Mouse (Mus musculus) heart, embryonic 10.5 days (tissue): Measurements from ENCODE around the gene Scd3. TPM values are rescaled to one million over a fixed set of nuclear protein-coding genes. Genes with fewer than 3 reads are reported as not detected.
A peak's percentile ranks its signal among the peaks of the same experiment; 100 is the strongest.
"Not testable (repeated sequence)": the region's sequence is repeated elsewhere in the genome, so short reads cannot be mapped to it uniquely, and the experiment has no call there.

ENCODE experiments used
- DNase-seq: peaks from one replicate; pipeline ENCODE4 v3.0.0-alpha.2; 2017; ENCODE audit warnings: low spot score
- H3K27ac ChIP-seq: fragments of 300-500 bp; sonication (generic); 2 replicates; pipeline ENCODE4 v1.5.1; 2016; ENCODE audit warnings: mild to moderate bottlenecking
- H3K27me3 ChIP-seq: fragments of 300-500 bp; sonication (generic); 2 replicates; pipeline ENCODE4 v1.6.1; 2016; ENCODE audit warnings: mild to moderate bottlenecking; ENCODE audit not compliant: poor library complexity, insufficient read depth, severe bottlenecking
- H3K36me3 ChIP-seq: fragments of 300-500 bp; sonication (generic); 2 replicates; pipeline ENCODE4 v1.6.1; 2016; ENCODE audit warnings: mild to moderate bottlenecking, moderate library complexity
- H3K4me1 ChIP-seq: fragments of 300-500 bp; sonication (generic); 2 replicates; pipeline ENCODE4 v1.6.1; 2016; ENCODE audit warnings: mild to moderate bottlenecking
- H3K4me3 ChIP-seq: fragments of 300-500 bp; sonication (generic); 2 replicates; pipeline ENCODE4 v1.5.1; 2016; ENCODE audit warnings: mild to moderate bottlenecking, moderate library complexity
- H3K9me3 ChIP-seq: fragments of 300-500 bp; sonication (generic); 2 replicates; pipeline ENCODE4 v1.6.1; 2016; ENCODE audit warnings: mild to moderate bottlenecking, moderate library complexity
- WGBS: fragments of 180-500 bp; shearing (Covaris S2); methylation state at CpG from one replicate; pipeline ENCODE4 v1.1.7; 2016; 5-methylcytosine and 5-hydroxymethylcytosine counted together
- polyA plus RNA-seq: library from polyadenylated mRNA; unstranded; fragments of >200 nt; fragmentation: Nextera tagmentation; extraction: Ambion mirVana; gene quantifications from 2 replicates; pipeline ENCODE4 v1.2.1, GENCODE M21; 2016

Scd3 gene
- polyA plus RNA-seq, 1 experiment from 2014 or later: 0.64 TPM

DNA sequence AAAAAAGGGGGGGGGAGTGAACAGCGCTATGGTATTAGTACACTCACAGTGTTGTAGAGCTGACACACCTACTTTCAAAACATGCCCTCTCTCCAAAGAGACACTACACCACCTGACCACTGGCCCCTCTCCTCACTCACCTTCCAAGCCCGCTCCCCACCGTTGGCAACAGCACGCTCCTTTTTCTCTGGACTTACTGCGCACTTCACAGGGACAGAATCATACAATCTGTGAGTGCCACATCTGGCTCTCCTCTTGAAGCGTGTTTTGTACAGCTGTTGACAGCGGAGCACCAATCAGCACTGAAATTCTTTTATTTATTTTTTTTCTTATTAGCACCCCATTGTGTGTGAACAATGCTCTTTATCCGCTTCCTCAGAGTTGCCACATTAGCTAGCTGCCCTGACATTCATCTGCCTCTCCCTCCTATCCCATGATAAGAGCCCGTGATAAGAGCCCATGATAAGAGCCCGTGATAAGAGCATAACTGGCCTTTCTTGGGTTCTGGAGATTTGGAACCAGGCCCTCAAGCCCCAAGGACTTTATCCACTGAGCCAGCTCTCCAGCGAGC, 43.4 kb downstream of the Scd3 start:
- H3K4me3 ChIP-seq: peak overlapping the region; percentile 25; the same call in 1 of the 2 replicates
- no peak overlapping the region for H3K27ac ChIP-seq
- peaks cover 31% of the 10 kb centered on the region for H3K4me1 ChIP-seq
- no peaks in the 10 kb centered on the region for H3K9me3 ChIP-seq
- no peaks in the 10 kb centered on the region for H3K36me3 ChIP-seq
- peaks cover under 1% of the 10 kb centered on the region; the same call in 1 of the 2 replicates for H3K27me3 ChIP-seq
- 24% methylated on average over 11 of the region's 11 CpGs for WGBS
- DNase-seq: no peak

DNA sequence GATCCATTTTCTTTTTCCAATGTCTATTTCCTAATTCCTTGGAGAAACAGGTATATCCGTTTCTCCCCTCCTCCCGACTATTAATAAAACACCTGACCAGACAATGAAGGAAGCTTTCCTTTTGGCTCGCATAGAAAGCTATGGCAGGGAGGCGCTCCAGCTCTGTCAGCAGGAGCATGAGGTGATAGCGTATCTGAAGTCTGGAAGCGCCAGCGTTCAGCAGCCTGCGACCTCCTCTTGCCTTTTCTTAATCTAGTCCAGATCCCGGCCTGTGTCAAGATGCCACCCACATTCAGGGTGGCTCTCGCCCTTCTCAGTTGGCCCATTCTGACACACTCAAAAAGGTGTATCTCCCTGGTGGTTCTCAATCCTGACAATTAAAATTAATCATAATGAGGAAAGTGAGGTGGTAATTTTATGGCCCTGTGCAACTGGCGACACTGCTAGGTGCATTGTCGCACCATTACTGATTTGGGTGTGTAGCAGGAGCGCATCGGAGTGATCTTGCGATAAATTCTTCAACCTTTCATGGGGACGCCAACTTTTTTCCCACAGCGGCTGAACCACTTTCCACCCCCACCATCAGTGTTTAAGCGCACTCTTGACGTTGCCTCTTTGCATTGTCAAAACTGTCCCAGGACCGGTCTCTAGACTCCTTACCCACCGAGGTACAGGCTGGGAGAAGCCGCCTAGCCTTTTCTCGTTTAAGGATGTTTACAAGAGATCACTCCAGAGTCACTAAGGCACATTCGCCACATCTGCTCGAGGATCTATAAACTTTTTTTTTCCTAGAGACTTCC, 44.4 kb downstream of the Scd3 start:
- no peaks in the 10 kb centered on the region for H3K36me3 ChIP-seq
- peak overlapping the region; percentile 88 for H3K27ac ChIP-seq
- no peaks in the 10 kb centered on the region for H3K9me3 ChIP-seq
- peak overlapping the region; percentile 62 for H3K4me3 ChIP-seq
- peaks cover 31% of the 10 kb centered on the region for H3K4me1 ChIP-seq
- peaks cover 7% of the 10 kb centered on the region; the same call in 1 of the 2 replicates for H3K27me3 ChIP-seq
- DNase-seq: no peak
- under 1% methylated on average over 25 of the region's 25 CpGs for WGBS

DNA sequence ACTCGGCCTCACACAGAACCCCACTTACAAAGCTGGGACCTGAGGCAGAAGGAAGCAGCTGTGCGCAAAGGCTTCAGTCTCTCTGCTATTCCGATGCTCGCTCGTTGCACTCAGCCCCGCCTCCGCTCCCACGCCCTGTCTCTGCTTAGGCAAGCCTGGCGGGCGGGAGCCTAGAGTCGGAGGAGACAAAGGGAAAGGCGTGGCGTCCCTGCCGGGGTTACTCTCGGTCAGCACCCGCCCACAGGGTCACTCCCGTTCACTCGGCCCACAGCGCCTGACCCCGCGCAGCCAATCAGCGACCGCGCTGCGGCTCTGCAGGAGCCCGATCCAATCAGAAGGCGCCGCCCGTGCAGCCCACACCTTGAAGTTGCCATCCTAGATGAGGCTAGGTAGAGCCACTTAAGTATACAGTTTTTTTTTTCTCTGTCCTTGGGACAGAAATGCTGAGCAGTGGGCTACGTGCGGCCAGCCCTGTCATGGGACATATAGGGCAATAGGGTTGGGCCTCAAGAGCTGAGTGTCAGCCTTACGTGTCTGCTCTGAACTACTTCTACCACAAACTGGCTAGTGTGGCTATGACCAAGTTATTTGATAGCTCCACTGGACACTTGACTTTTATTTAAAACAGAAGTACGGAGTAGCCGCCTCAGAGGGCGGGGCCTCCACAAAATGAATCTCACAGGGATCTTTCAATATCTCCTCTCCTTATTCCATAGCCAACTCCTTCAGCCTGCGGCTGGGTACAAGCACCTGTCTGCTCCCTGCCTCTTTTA, 45.2 kb downstream of the Scd3 start:
- 3% methylated on average over 36 of the region's 36 CpGs for WGBS
- DNase-seq: peak; percentile 100
- Histone ChIP-seq H3K9me3 (no peaks in the 10 kb centered on the region), H3K27me3 (peaks cover 14% of the 10 kb centered on the region), H3K4me3 (peak overlapping the region; percentile 62), H3K27ac (peak overlapping the region; percentile 88), H3K36me3 (no peaks in the 10 kb centered on the region), H3K4me1 (peaks cover 31% of the 10 kb centered on the region)

DNA sequence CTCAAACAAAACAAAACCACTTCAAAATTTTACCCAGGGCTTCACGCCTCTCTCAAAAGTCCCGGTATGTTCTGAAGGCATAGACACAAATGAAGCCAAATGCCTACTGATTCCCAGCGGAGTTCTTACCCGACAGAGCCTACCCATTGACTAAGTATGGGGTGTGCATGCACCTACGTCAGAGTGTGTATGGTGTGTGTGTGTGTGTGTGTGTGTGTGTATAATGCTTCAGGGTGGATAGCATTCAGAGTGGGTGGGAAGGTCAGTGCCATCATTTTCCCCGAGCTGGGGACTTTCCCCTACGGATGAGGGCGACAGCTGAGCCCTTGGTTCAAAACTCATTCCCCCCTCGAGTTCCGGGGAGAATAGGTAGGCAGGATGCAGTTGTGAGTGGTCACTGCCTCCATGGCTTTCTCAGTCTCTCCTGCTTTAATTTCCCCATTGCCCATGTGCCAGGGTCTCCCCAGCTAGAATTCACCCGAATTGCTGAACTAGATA, 45.8 kb downstream of the Scd3 start:
- Histone ChIP-seq H3K9me3 (no peaks in the 10 kb centered on the region), H3K27ac (peak overlapping the region; percentile 88), H3K4me3 (peak overlapping the region; percentile 62), H3K36me3 (no peaks in the 10 kb centered on the region), H3K27me3 (peaks cover 14% of the 10 kb centered on the region), H3K4me1 (peaks cover 31% of the 10 kb centered on the region)
- WGBS: 76% methylated on average over 11 of the region's 11 CpGs
- no peak for DNase-seq

- H3K27ac ChIP-seq, H3K36me3 ChIP-seq, DNase-seq, H3K4me3 ChIP-seq, H3K9me3 ChIP-seq: not testable (repeated sequence)
- Histone ChIP-seq H3K27me3 (peaks cover 14% of the 10 kb centered on the region), H3K4me1 (peaks cover 29% of the 10 kb centered on the region)
- WGBS: 89% methylated on average over 6 of the region's 6 CpGs
Observed at GRCm38 (mm10) chr19:44251138-44251537, 48.1 kb downstream of the Scd3 start.

- Histone ChIP-seq H3K36me3 (no peaks in the 10 kb centered on the region), H3K27me3 (peaks cover 14% of the 10 kb centered on the region), H3K4me1 (peaks cover 20% of the 10 kb centered on the region), H3K4me3 (no peak overlapping the region), H3K9me3 (no peaks in the 10 kb centered on the region), H3K27ac (no peak overlapping the region)
- DNase-seq: no peak
- 63% methylated on average over 12 of the region's 12 CpGs for WGBS
Observed at GRCm38 (mm10) chr19:44251936-44252558, 49.0 kb downstream of the Scd3 start.

GRCm38 (mm10) chr19:44254106-44254505, 51.0 kb downstream of the Scd3 start:
- H3K27ac ChIP-seq, H3K4me3 ChIP-seq, DNase-seq, H3K4me1 ChIP-seq, H3K9me3 ChIP-seq, H3K36me3 ChIP-seq: not testable (repeated sequence)
- peaks cover 14% of the 10 kb centered on the region for H3K27me3 ChIP-seq
- 86% methylated on average over 4 of the region's 4 CpGs for WGBS

DNA sequence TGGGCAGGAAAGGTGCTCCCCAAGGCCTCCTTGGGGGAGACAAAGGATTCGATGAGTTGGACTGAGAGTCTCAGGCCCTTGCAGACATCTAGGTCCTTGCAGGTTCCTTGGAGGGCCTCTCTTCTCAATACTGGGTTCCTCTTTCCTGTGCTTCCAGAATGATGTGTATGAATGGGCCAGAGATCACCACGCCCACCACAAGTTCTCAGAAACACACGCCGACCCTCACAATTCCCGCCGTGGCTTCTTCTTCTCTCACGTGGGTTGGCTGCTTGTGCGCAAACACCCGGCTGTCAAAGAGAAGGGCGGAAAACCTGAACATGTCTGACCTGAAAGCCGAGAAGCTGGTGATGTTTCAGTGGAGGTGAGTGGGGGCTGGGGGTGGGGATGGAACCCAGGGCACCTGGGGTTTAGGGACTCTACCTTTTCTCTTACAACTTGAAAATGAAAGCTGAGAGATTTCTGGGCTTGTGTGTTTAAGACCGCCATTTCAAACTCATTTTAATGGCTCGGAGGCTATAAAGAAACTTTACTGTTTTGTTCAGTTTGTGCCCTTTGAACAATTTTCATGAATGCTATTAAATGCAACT, 54.4 kb downstream of the Scd3 start:
- Histone ChIP-seq H3K27ac (no peak overlapping the region), H3K27me3 (peaks cover 7% of the 10 kb centered on the region), H3K4me3 (no peak overlapping the region), H3K4me1 (no peaks in the 10 kb centered on the region), H3K36me3 (no peaks in the 10 kb centered on the region), H3K9me3 (no peaks in the 10 kb centered on the region)
- WGBS: 87% methylated on average over 13 of the region's 13 CpGs
- DNase-seq: no peak

- no peak for DNase-seq
- Histone ChIP-seq H3K36me3 (no peaks in the 10 kb centered on the region), H3K27ac (no peak overlapping the region), H3K27me3 (no peaks in the 10 kb centered on the region), H3K9me3 (no peaks in the 10 kb centered on the region), H3K4me3 (no peak overlapping the region), H3K4me1 (no peaks in the 10 kb centered on the region)
- 68% methylated on average over 4 of the region's 4 CpGs for WGBS
Observed at GRCm38 (mm10) chr19:44259484-44259883, 56.4 kb downstream of the Scd3 start.

DNA sequence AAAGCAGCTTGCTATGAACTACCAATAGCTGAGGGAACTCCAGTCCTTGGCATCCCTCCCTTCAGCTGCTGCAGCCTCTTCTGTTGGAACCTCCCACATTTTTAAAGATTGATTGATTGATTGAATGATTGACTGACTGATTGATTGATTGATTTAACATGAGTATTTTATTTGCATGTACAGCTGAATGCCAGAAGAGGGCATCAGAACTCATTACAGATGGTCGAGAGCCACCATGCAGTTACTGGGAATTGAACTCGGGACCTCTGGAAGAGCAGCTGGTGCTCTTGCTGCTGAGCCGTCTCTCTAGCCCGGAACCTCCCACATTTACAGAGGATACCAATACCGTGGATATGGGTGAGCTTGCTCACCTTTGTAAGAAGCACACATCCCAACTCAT, 57.4 kb downstream of the Scd3 start:
- WGBS: 80% methylated on average over 5 of the region's 5 CpGs
- H3K27me3 ChIP-seq: no peaks in the 10 kb centered on the region
- no peaks in the 10 kb centered on the region for H3K36me3 ChIP-seq
- H3K4me3 ChIP-seq: no peak overlapping the region
- 0 out of 2 replicates have a peak, but pooled peaks cover 6% of the 10 kb centered on the region for H3K4me1 ChIP-seq
- no peak overlapping the region for H3K27ac ChIP-seq
- no peaks in the 10 kb centered on the region for H3K9me3 ChIP-seq
- no peak for DNase-seq

DNA sequence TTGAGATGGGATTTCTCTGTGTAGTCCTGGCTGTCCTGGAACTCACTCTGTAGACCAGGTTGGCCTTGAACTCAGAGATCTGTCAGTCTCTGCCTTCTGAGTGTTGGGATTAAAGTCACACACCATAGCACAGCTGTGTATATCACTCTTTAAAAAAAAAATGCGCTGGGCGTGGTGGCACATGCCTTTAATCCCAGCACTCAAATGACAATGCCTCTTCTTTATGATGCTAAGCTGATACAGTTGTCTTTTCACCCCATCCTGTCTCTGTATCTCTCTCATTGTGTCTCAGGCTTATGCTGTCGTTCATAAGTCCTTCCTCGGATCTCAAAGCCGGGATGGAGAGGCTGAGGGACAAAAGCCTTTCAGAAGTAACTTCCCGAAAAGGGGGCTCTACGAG, 58.7 kb downstream of the Scd3 start:
- Histone ChIP-seq H3K4me3 (no peak overlapping the region), H3K9me3 (no peaks in the 10 kb centered on the region), H3K27ac (no peak overlapping the region), H3K36me3 (no peaks in the 10 kb centered on the region), H3K27me3 (no peaks in the 10 kb centered on the region), H3K4me1 (peaks cover 15% of the 10 kb centered on the region)
- 79% methylated on average over 7 of the region's 7 CpGs for WGBS
- DNase-seq: no peak

DNA sequence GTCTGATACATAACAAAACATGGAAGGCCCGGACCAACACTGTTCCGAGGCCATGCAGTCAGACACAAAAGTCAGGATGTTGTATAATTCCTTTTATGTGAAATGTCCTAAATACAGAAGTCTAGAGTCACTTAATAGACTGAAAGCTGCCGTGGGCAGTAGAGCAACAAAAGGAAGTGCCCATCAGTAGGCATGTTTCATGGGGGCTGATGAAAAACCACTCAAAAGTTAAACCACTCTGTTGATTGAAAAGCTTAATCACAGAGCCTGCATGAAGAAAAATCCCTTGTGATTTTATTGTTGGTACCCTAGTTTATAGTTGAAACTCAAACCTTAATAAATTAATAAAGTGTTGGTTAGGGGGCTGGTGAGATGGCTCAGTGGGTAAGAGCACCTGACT, 60.5 kb downstream of the Scd3 start:
- Histone ChIP-seq H3K9me3 (no peaks in the 10 kb centered on the region), H3K4me3 (no peak overlapping the region), H3K27ac (no peak overlapping the region), H3K27me3 (no peaks in the 10 kb centered on the region), H3K4me1 (peaks cover 26% of the 10 kb centered on the region), H3K36me3 (no peaks in the 10 kb centered on the region)
- 90% methylated on average over 3 of the region's 3 CpGs for WGBS
- no peak for DNase-seq
